8 mouse cellular contexts compared by ENCODE assay signal in the genomic region with DNA sequence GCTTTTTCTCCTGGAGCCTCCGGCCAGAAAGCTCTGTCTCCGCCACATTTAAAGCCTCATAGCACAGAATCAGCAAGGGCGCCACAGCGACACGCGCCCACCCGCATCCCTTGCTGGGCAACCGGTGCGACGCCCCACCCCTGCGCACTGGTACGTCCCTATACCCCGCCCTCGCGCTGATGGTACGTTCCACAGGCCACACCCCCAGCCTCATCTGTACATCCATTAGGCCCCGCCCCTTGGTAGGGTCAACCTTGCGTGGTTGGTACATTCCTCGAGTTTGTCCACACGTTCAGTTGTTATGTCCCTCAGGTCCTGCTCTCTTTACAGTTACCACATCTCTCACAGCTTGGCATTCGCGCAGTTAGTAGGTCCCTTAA. TPM values are rescaled to one million over a fixed set of nuclear protein-coding genes. Genes with fewer than 3 reads are reported as not detected.
A peak's percentile ranks its signal among the peaks of the same experiment; 100 is the strongest.
DNase-seq lines count a peak whose midpoint lies in the region; ATAC-seq and TF ChIP-seq lines count a peak whose summit lies in the region.

A gene (minus strand): TSS at position 148 of the 380 bp plus-strand sequence.
A gene (plus strand): TSS at position 298 of the 380 bp plus-strand sequence.

- TF ChIP-seq POLR2A in olfactory bulb, adult 2 months (IDR thresholded peaks at IDR 0.05; ENCODE audit: insufficient read depth, low read depth, low read length), result peak; percentile 73

- H3K4me2 ChIP-seq in lung, embryonic 14.5 days, result peak within 1 kb of the TSS; percentile 94

- H3K4me3 ChIP-seq in hindbrain, embryonic 10.5 days, result peak within 1 kb of the TSS; percentile 76
- peak within 1 kb of the TSS; percentile 68 for H3K4me3 ChIP-seq in lung, embryonic 14.5 days (ENCODE audit: low read depth, low read length)
- peak within 1 kb of the TSS; percentile 72 for H3K4me3 ChIP-seq in olfactory bulb, adult 2 months (ENCODE audit: insufficient read depth, low read depth, low read length)

- WGBS in hindbrain, embryonic 10.5 days, result 0% methylated on average over 22 of the region's 22 CpGs
- WGBS in lung, embryonic 14.5 days, result under 1% methylated on average over 22 of the region's 22 CpGs
- under 1% methylated on average over 22 of the region's 22 CpGs for WGBS in olfactory bulb, adult 2 months

- H3K9ac ChIP-seq in lung, embryonic 14.5 days, result peak within 1 kb of the TSS; percentile 68

- H3K27ac ChIP-seq in hindbrain, embryonic 10.5 days, result peak within 1 kb of the TSS; percentile 94
- H3K27ac ChIP-seq in lung, embryonic 14.5 days (ENCODE audit: low read depth), result peak within 1 kb of the TSS; percentile 70
- H3K27ac ChIP-seq in olfactory bulb, adult 2 months (ENCODE audit: insufficient read depth, low read depth, low read length), result peak within 1 kb of the TSS; percentile 99

- TF ChIP-seq CTCF in lung, embryonic 14.5 days (IDR thresholded peaks at IDR 0.05; ENCODE audit: low read depth), result no peak
- no peak for TF ChIP-seq CTCF in olfactory bulb, adult 2 months (IDR thresholded peaks at IDR 0.05; ENCODE audit: insufficient read depth, low read depth, low read length)

- peak; percentile 81 for ATAC-seq in lung, embryonic 14.5 days (ENCODE audit: insufficient read depth)

- no peaks in the 10 kb centered on the region for H3K27me3 ChIP-seq in hindbrain, embryonic 10.5 days (ENCODE audit: insufficient read depth, poor library complexity, severe bottlenecking)
- H3K27me3 ChIP-seq in lung, embryonic 14.5 days (ENCODE audit: insufficient read depth, low read length), result no peaks in the 10 kb centered on the region

- peak; percentile 97 for DNase-seq in MN1 (ENCODE audit: low spot score)
- DNase-seq in cerebellum, postnatal 10 days, result peak; percentile 99
- peak; percentile 96 to 98 for DNase-seq in frontal cortex, postnatal 10 days (ENCODE audit: low spot score in 2 of 2)
- peak; percentile 98 for DNase-seq in hindbrain, embryonic 10.5 days (ENCODE audit: low spot score)
- DNase-seq in layer of hippocampus, adult 9-10 months (ENCODE audit: low spot score), result peak; percentile 99
- peak; percentile 97 for DNase-seq in lung, embryonic 14.5 days
- peak; percentile 99 for DNase-seq in thymus, postnatal 25 days

- H3K9me3 ChIP-seq in hindbrain, embryonic 10.5 days, result peaks cover 6% of the 10 kb centered on the region; the same call in 1 of the 2 replicates
- no peaks in the 10 kb centered on the region; the same call in 1 of the 2 replicates for H3K9me3 ChIP-seq in lung, embryonic 14.5 days (ENCODE audit: low read depth, low read length)

- peaks cover 23% of the 10 kb centered on the region for H3K4me1 ChIP-seq in hindbrain, embryonic 10.5 days (replicated peaks)
- peaks cover 3% of the 10 kb centered on the region for H3K4me1 ChIP-seq in lung, embryonic 14.5 days (ENCODE audit: insufficient read depth)
- peaks cover 19% of the 10 kb centered on the region for H3K4me1 ChIP-seq in olfactory bulb, adult 2 months (ENCODE audit: control insufficient read depth, insufficient read depth, low read length)

- H3K36me3 ChIP-seq in hindbrain, embryonic 10.5 days, result peaks cover 55% of the 10 kb centered on the region
- peaks cover 7% of the 10 kb centered on the region; the same call in 1 of the 2 replicates for H3K36me3 ChIP-seq in lung, embryonic 14.5 days (ENCODE audit: insufficient read depth)

RNA-seq across cellular contexts. Expression of the first gene that starts in this region (rescaled TPM):
- 19.0 and 19.6 TPM in 2 replicates for polyA plus RNA-seq in hindbrain, embryonic 10.5 days (2016; fragmentation: Nextera tagmentation; extraction: Ambion mirVana)
- 7.2 and 9.5 TPM in 2 replicates for polyA plus RNA-seq in lung, embryonic 14.5 days (2014; fragmentation: Nextera tagmentation; extraction: Ambion mirVana)
- not detected in 2 replicates for polyA plus RNA-seq in olfactory bulb, adult 2 months (2012; ENCODE audit: insufficient read depth, insufficient read length, low replicate concordance, missing spikeins)

RNA-seq across cellular contexts. Expression of the second gene that starts in this region (rescaled TPM):
- polyA plus RNA-seq in hindbrain, embryonic 10.5 days (2016; fragmentation: Nextera tagmentation; extraction: Ambion mirVana), result 62.2 and 64.7 TPM in 2 replicates
- polyA plus RNA-seq in lung, embryonic 14.5 days (2014; fragmentation: Nextera tagmentation; extraction: Ambion mirVana), result 31.5 and 37.2 TPM in 2 replicates
- not detected in 2 replicates for polyA plus RNA-seq in olfactory bulb, adult 2 months (2012; ENCODE audit: insufficient read depth, insufficient read length, low replicate concordance, missing spikeins)

Comparison
In these comparisons a context has a peak if more than half of its experiments do, and no peak if none do; other contexts are left out.
1. Peak in every context shown above with its lines: DNase-seq, ATAC-seq, H3K4me3 ChIP-seq and H3K27ac ChIP-seq.